In the genomic region with DNA sequence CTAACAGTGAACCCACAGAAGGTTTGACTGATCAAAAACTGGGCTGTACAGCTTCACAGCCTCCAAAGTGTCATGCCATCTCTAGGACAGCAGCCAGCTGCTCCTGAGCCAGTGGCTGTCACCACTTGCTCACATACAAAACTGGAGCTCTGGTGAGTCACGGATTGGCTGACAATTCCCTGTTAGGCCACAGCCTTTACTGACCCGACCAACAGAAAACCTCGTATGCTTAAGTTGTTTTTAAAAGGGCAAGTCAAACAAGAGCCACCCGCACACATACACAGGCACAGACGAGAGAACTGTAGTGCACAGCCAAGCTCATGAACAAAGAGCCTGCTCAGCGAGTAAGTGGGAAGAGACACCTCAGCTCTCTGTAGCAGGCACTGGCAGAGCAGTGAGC, we compare ENCODE assay signal across 8 mouse cellular contexts. TPM values are rescaled to one million over a fixed set of nuclear protein-coding genes. Genes with fewer than 3 reads are reported as not detected.
DNase-seq lines count a peak whose midpoint lies in the region; ATAC-seq and TF ChIP-seq lines count a peak whose summit lies in the region.

No protein-coding gene starts in this region.

- no peak overlapping the region for H3K4me2 ChIP-seq in liver, postnatal 0 days (ENCODE audit: low read depth, low read length)

- no peak for TF ChIP-seq EP300 in liver, postnatal 0 days (IDR thresholded peaks at IDR 0.05; ENCODE audit: low read depth)

- peak overlapping the region; percentile 71 for H3K27ac ChIP-seq in liver, postnatal 0 days (ENCODE audit: low read depth)

- H3K4me1 ChIP-seq in liver, postnatal 0 days (ENCODE audit: insufficient read depth) = peaks cover 30% of the 10 kb centered on the region

- H3K9me3 ChIP-seq in liver, postnatal 0 days (ENCODE audit: low read length) = no peaks in the 10 kb centered on the region

- H3K9ac ChIP-seq in liver, postnatal 0 days (replicated peaks) = no peak overlapping the region

- DNase-seq in frontal cortex, postnatal 25 days (ENCODE audit: low spot score in 2 of 2) = no peak
- DNase-seq in adipocyte (ENCODE audit: low spot score) = peak; percentile 87
- peak; percentile 69 for DNase-seq in gastrocnemius, postnatal 10 days
- peak; percentile 48 for DNase-seq in liver, postnatal 0 days
- no peak for DNase-seq in ovary, adult 18-20 months (ENCODE audit: low spot score)
- DNase-seq in yolk sac, embryonic 10.5 days (ENCODE audit: low spot score) = no peak

- no peak overlapping the region for H3K4me3 ChIP-seq in liver, postnatal 0 days (ENCODE audit: low read depth, low read length)

- no peaks in the 10 kb centered on the region for H3K27me3 ChIP-seq in liver, postnatal 0 days (ENCODE audit: insufficient read depth, low read length)

- TF ChIP-seq CTCF in liver, postnatal 0 days (IDR thresholded peaks at IDR 0.05; ENCODE audit: low read depth) = no peak

- ATAC-seq in frontal cortex, adult (ENCODE audit: low TSS enrichment) = peak; percentile 34; the same call in 1 of the 2 replicates
- peak; percentile 81 for ATAC-seq in liver, postnatal 0 days
- ATAC-seq in inflammation-experienced regulatory T-cells, adult 6 months = no peak

- peaks cover 4% of the 10 kb centered on the region for H3K36me3 ChIP-seq in liver, postnatal 0 days (replicated peaks; ENCODE audit: insufficient read depth, low read length)

- 51% methylated on average over 6 of the region's 6 CpGs for WGBS in liver, postnatal 0 days (ENCODE audit: insufficient replicate concordance)

RNA-seq across cellular contexts. Expression of a gene that starts 40.6 kb away (rescaled TPM):
- total RNA-seq in gastrocnemius, postnatal 10 days (2021) = 100 to 1,000 TPM; 131 to 154 TPM
- 83.1 and 84.4 TPM in 2 replicates for polyA plus RNA-seq in liver, postnatal 0 days (2015; fragmentation: Nextera tagmentation; extraction: Ambion mirVana)
- polyA plus RNA-seq in inflammation-experienced regulatory T-cells, adult 6 months (2017; shearing (Covaris generic)) = 100 to 1,000 TPM; 216 to 323 (median 255) TPM

RNA-seq across cellular contexts. Expression of a gene that starts 51.6 kb away (rescaled TPM):
- total RNA-seq in gastrocnemius, postnatal 10 days (2021) = under 1 TPM; 0.19 to 0.41 TPM
- 0.02 TPM in 1 of 2 replicates, not detected in the other for polyA plus RNA-seq in liver, postnatal 0 days (2015; fragmentation: Nextera tagmentation; extraction: Ambion mirVana)
- not detected for polyA plus RNA-seq in inflammation-experienced regulatory T-cells, adult 6 months (2017; shearing (Covaris generic))

Comparison
In these comparisons a context has a peak if more than half of its experiments do, and no peak if none do; other contexts are left out.
1. DNase-seq: peak in adipocyte (single experiment), gastrocnemius, postnatal 10 days (single experiment) and liver, postnatal 0 days (single experiment); none in frontal cortex, postnatal 25 days (0 of 2), ovary, adult 18-20 months (single experiment) and yolk sac, embryonic 10.5 days (single experiment).